Mouse (Mus musculus): Measurements from ENCODE around the gene Tcap.

- TF ChIP-seq CTCF (IDR thresholded peaks at IDR 0.05; ENCODE audit: borderline replicate concordance, control insufficient read depth, extremely low read depth, insufficient read depth, low read length, poor library complexity) (no peak), POLR2A (IDR thresholded peaks at IDR 0.05; ENCODE audit: control insufficient read depth, extremely low read depth, insufficient read depth, low read length, poor library complexity) (no peak)
Observed at GRCm38 (mm10) chr11:98383261-98384030, at the start of gene Tcap.

Measured in thymus, adult 2 months (tissue).